Mouse (Mus musculus) CH12.LX (cell line): ENCODE results near the gene Klhl26. TPM values are rescaled to one million over a fixed set of nuclear protein-coding genes. Genes with fewer than 3 reads are reported as not detected.

Source experiments
- DNase-seq: peaks from one replicate; pipeline ENCODE4 v3.0.0-alpha.2; 2013; ENCODE audit errors: extremely low read depth
- H3K27ac ChIP-seq: 2 replicates; pipeline ENCODE4 v1.5.1; 2012; ENCODE audit warnings: low read depth, mild to moderate bottlenecking, control low read depth, moderate library complexity; ENCODE audit not compliant: insufficient read depth
- H3K27me3 ChIP-seq: replicated peaks from 2 replicates; pipeline ENCODE3; 2012; ENCODE audit warnings: inconsistent platforms
- H3K36me3 ChIP-seq, 2 experiments: replicated peaks in 1 of 2; 2 replicates each; pipeline versions ENCODE3 to v1.6.1; 2012; ENCODE audit warnings: inconsistent platforms in 1 of 2, low read length in 1 of 2, mild to moderate bottlenecking in 1 of 2, mixed read lengths in 1 of 2, moderate library complexity in 1 of 2; ENCODE audit not compliant: control insufficient read depth in 1 of 2, insufficient read depth in 1 of 2
- H3K4me1 ChIP-seq, 2 experiments: 2 replicates each; pipeline ENCODE4 v1.6.1; 2012; ENCODE audit warnings: inconsistent platforms in 1 of 2, moderate library complexity in 1 of 2; ENCODE audit not compliant: insufficient read depth in 2 of 2, control insufficient read depth in 1 of 2
- H3K4me2 ChIP-seq: 2 replicates; pipeline ENCODE4 v1.6.1; 2012; ENCODE audit warnings: low read depth, mild to moderate bottlenecking, control low read depth; ENCODE audit not compliant: poor library complexity, insufficient read depth, severe bottlenecking
- H3K4me3 ChIP-seq, 3 experiments: fragments of 150-350 bp in 1 of 3; sonication (generic) in 1 of 3; replicated peaks in 1 of 3; 2 replicates each; pipeline versions ENCODE3 to v1.5.1; 2011 to 2012; ENCODE audit warnings: low read depth in 2 of 3, low read length in 2 of 3, mild to moderate bottlenecking in 2 of 3, moderate library complexity in 2 of 3, control low read depth in 1 of 3, improper control_type of control experiment in 1 of 3, inconsistent platforms in 1 of 3, mixed read lengths in 1 of 3; ENCODE audit not compliant: poor library complexity in 1 of 3
- H3K79me2 ChIP-seq: replicated peaks from 2 replicates; pipeline ENCODE4 v1.6.1; 2012; ENCODE audit warnings: mild to moderate bottlenecking, moderate library complexity; ENCODE audit not compliant: control insufficient read depth, poor library complexity, insufficient read depth, severe bottlenecking; ENCODE audit errors: extremely low read depth
- H3K9ac ChIP-seq: 2 replicates; pipeline ENCODE4 v1.6.1; 2012; ENCODE audit warnings: low read depth, mild to moderate bottlenecking, control low read depth, moderate library complexity; ENCODE audit not compliant: insufficient read depth
- H3K9me3 ChIP-seq: replicated peaks from 2 replicates; pipeline ENCODE3; 2012; ENCODE audit warnings: low read length, inconsistent platforms, mixed read lengths
- BHLHE40 ChIP-seq: IDR thresholded peaks from 2 replicates; pipeline ENCODE4 v1.6.1; 2011; ENCODE audit warnings: mild to moderate bottlenecking, low read depth, low read length, improper control_type of control experiment
- CHD2 ChIP-seq: IDR thresholded peaks from 2 replicates; pipeline ENCODE4 v1.6.1; 2011; ENCODE audit warnings: low read length, improper control_type of control experiment
- CTCF ChIP-seq, 2 experiments: IDR thresholded peaks in 1 of 2; conservative IDR thresholded peaks in 1 of 2; 2 replicates each; pipeline ENCODE4 v1.5.1; 2011 to 2012; ENCODE audit warnings: low read depth in 2 of 2, low read length in 2 of 2, improper control_type of control experiment in 1 of 2, inconsistent platforms in 1 of 2, mild to moderate bottlenecking in 1 of 2, moderate library complexity in 1 of 2
- ELF1 ChIP-seq: IDR thresholded peaks from 2 replicates; pipeline ENCODE4 v1.6.1; 2014; ENCODE audit warnings: low read depth, mild to moderate bottlenecking, inconsistent platforms, low read length, improper control_type of control experiment
- ETS1 ChIP-seq: conservative IDR thresholded peaks from 2 replicates; pipeline ENCODE4 v1.6.1; 2012; ENCODE audit warnings: low read depth, mild to moderate bottlenecking, inconsistent platforms, low read length, improper control_type of control experiment, moderate library complexity
- HCFC1 ChIP-seq: IDR thresholded peaks from 2 replicates; pipeline ENCODE4 v1.6.1; 2012; ENCODE audit warnings: low read depth, mild to moderate bottlenecking, inconsistent platforms, low read length, improper control_type of control experiment
- JUN ChIP-seq: IDR thresholded peaks from 2 replicates; pipeline ENCODE4 v1.6.1; 2011; ENCODE audit warnings: low read depth, mild to moderate bottlenecking, low read length, improper control_type of control experiment, moderate library complexity; ENCODE audit not compliant: insufficient read depth
- KAT2A ChIP-seq: IDR thresholded peaks from 2 replicates; pipeline ENCODE4 v1.6.1; 2012; ENCODE audit warnings: low read length, improper control_type of control experiment, inconsistent platforms; ENCODE audit not compliant: insufficient replicate concordance
- MAFK ChIP-seq: IDR thresholded peaks from 2 replicates; pipeline ENCODE4 v1.6.1; 2011; ENCODE audit warnings: low read length, improper control_type of control experiment; ENCODE audit not compliant: insufficient replicate concordance
- MEF2A ChIP-seq: IDR thresholded peaks from 2 replicates; pipeline ENCODE4 v1.6.1; 2014; ENCODE audit warnings: low read depth, mild to moderate bottlenecking, inconsistent platforms, low read length, improper control_type of control experiment, borderline replicate concordance
- MYC ChIP-seq: IDR thresholded peaks from 2 replicates; pipeline ENCODE4 v1.6.1; 2011; ENCODE audit warnings: low read depth, mild to moderate bottlenecking, improper control_type of control experiment, low read length
- POLR2AphosphoS2 ChIP-seq: IDR thresholded peaks from 2 replicates; pipeline ENCODE4 v1.6.1; 2011; ENCODE audit warnings: low read depth, low read length, improper control_type of control experiment
- RAD21 ChIP-seq: IDR thresholded peaks from 2 replicates; pipeline ENCODE4 v1.6.1; 2011; ENCODE audit warnings: low read depth, mild to moderate bottlenecking, low read length, improper control_type of control experiment, moderate library complexity
- RCOR1 ChIP-seq: conservative IDR thresholded peaks from 2 replicates; pipeline ENCODE4 v1.6.1; 2012; ENCODE audit warnings: low read depth, mild to moderate bottlenecking, inconsistent platforms, low read length, improper control_type of control experiment
- SMC3 ChIP-seq: IDR thresholded peaks from 2 replicates; pipeline ENCODE4 v1.6.1; 2011; ENCODE audit warnings: low read depth, low read length, improper control_type of control experiment
- TBP ChIP-seq: conservative IDR thresholded peaks from 2 replicates; pipeline ENCODE4 v1.6.1; 2011; ENCODE audit warnings: low read depth, low read length, improper control_type of control experiment
- USF1 ChIP-seq: IDR thresholded peaks from 2 replicates; pipeline ENCODE4 v1.6.1; 2014; ENCODE audit warnings: low read depth, mild to moderate bottlenecking, inconsistent platforms, low read length, improper control_type of control experiment
- USF2 ChIP-seq: conservative IDR thresholded peaks from 2 replicates; pipeline ENCODE4 v1.6.1; 2011; ENCODE audit warnings: low read depth, low read length, improper control_type of control experiment
- ZC3H11A ChIP-seq: IDR thresholded peaks from 2 replicates; pipeline ENCODE4 v1.6.1; 2012; ENCODE audit warnings: low read depth, mild to moderate bottlenecking, inconsistent platforms, low read length, improper control_type of control experiment
- ZKSCAN1 ChIP-seq: IDR thresholded peaks from 2 replicates; pipeline ENCODE4 v1.6.1; 2012; ENCODE audit warnings: low read depth, inconsistent platforms, low read length, improper control_type of control experiment, borderline replicate concordance
- ZMIZ1 ChIP-seq: IDR thresholded peaks from 2 replicates; pipeline ENCODE4 v1.6.1; 2012; ENCODE audit warnings: low read depth, mild to moderate bottlenecking, inconsistent platforms, low read length, improper control_type of control experiment
- ZNF384 ChIP-seq: IDR thresholded peaks from 2 replicates; pipeline ENCODE4 v1.6.1; 2012; ENCODE audit warnings: low read depth, low read length, improper control_type of control experiment, inconsistent platforms
- dilution Hi-C: fragments of 300-500 bp; cut with MboI; formaldehyde crosslinking; loops from 2 replicates; pipeline ENCODE4 v1.14.3; 2020; ENCODE audit warnings: low sequenced_read_pairs; ENCODE audit not compliant: extremely low pct_unique_long_range_greater_than_20kb, extremely low pct_ligation_motif_present
- in situ Hi-C: fragments of 300-500 bp; cut with MboI; formaldehyde crosslinking; loops from 3 replicates; pipeline ENCODE4 v1.14.3; 2019; ENCODE audit warnings: low sequenced_read_pairs, low pct_ligation_motif_present, low pct_unique_long_range_greater_than_20kb, mixed read lengths
- polyA plus RNA-seq: library from polyadenylated mRNA; unstranded; fragments of >175 nt; gene quantifications from 2 replicates; pipeline ENCODE4 v1.2.1, GENCODE M21; 2012; ENCODE audit warnings: low read depth; ENCODE audit not compliant: insufficient read length
- total RNA-seq, 2 experiments: library from RNA; depleted of rRNA; stranded (reverse); fragments of 300-350 nt in 1 of 2; fragments of >200 nt in 1 of 2; gene quantifications; 2 replicates each; pipeline ENCODE4 v1.2.3; 2012 to 2014

Klhl26 gene
- total and polyA plus RNA-seq, 3 experiments = 4.7 to 15.6 (median 6.0) TPM

GRCm38 (mm10) chr8:70467907-70468306 lies 8.9 kb downstream of the Klhl26 start:
- no peaks in the 10 kb centered on the region for H3K79me2 ChIP-seq
- no peak for DNase-seq
- in situ Hi-C loops = no loop called here
- dilution Hi-C loops = no loop called here
- H3K4me1 ChIP-seq = no peaks in the 10 kb centered on the region
- no peak overlapping the region for H3K4me2 ChIP-seq
- H3K36me3 ChIP-seq = peaks cover 9 to 92% of the 10 kb centered on the region in 2 experiments
- no peak overlapping the region for H3K9ac ChIP-seq
- no peaks in the 10 kb centered on the region for H3K9me3 ChIP-seq
- H3K27ac ChIP-seq = no peak overlapping the region
- TF ChIP-seq RCOR1 (no peak), MAFK (no peak), ZC3H11A (no peak), RAD21 (no peak), TBP (no peak), JUN (no peak), HCFC1 (no peak), MYC (no peak), SMC3 (no peak), USF1 (no peak), KAT2A (no peak), ZKSCAN1 (no peak)
- H3K27me3 ChIP-seq = no peaks in the 10 kb centered on the region
- H3K4me3 ChIP-seq = no peak overlapping the region

- in situ Hi-C loops (no loop called here), dilution Hi-C loops (no loop called here)
- no peak for TF ChIP-seq CTCF (conservative IDR thresholded peaks at IDR 0.05 in 1 of 2, IDR thresholded peaks at IDR 0.05 in 1 of 2; ENCODE audit: low read depth in 2 of 2, low read length in 2 of 2)
- no peak for TF ChIP-seq MEF2A
- TF ChIP-seq ZNF384 = no peak
- TF ChIP-seq TBP = no peak
- no peak for TF ChIP-seq ZKSCAN1
- TF ChIP-seq ELF1 = no peak
- TF ChIP-seq BHLHE40 = no peak
- no peak for TF ChIP-seq CHD2
- no peak for TF ChIP-seq ETS1
- TF ChIP-seq ZMIZ1 = no peak
- no peak for TF ChIP-seq USF2
- TF ChIP-seq MYC = no peak
- TF ChIP-seq POLR2AphosphoS2 = no peak
- H3K4me3 ChIP-seq = no peak overlapping the region
- no peak overlapping the region for H3K4me2 ChIP-seq
- DNase-seq = no peak
- no peak overlapping the region for H3K27ac ChIP-seq
- H3K9ac ChIP-seq = no peak overlapping the region
- H3K79me2 ChIP-seq = no peaks in the 10 kb centered on the region
- H3K36me3 ChIP-seq = peaks cover 9 to 90% of the 10 kb centered on the region in 2 experiments
- H3K4me1 ChIP-seq = no peaks in the 10 kb centered on the region
- no peaks in the 10 kb centered on the region for H3K27me3 ChIP-seq
- H3K9me3 ChIP-seq = no peaks in the 10 kb centered on the region
These were observed 9.5 kb downstream of the Klhl26 start for GRCm38 (mm10) chr8:70467229-70467725.
